Mouse (Mus musculus) olfactory bulb, adult 2 months (tissue): ENCODE measurements around the gene Evx2.

Source experiments
- CTCF ChIP-seq: fragments of 200-500 bp; IDR thresholded peaks from 2 replicates; pipeline ENCODE4 v1.5.1; 2012; ENCODE audit warnings: low read depth, mild to moderate bottlenecking, low read length, moderate library complexity; ENCODE audit not compliant: insufficient read depth
- POLR2A ChIP-seq: fragments of 200-500 bp; IDR thresholded peaks from 2 replicates; pipeline ENCODE4 v1.6.1; 2012; ENCODE audit warnings: mild to moderate bottlenecking, low read depth, low read length, moderate library complexity; ENCODE audit not compliant: insufficient read depth

DNA sequence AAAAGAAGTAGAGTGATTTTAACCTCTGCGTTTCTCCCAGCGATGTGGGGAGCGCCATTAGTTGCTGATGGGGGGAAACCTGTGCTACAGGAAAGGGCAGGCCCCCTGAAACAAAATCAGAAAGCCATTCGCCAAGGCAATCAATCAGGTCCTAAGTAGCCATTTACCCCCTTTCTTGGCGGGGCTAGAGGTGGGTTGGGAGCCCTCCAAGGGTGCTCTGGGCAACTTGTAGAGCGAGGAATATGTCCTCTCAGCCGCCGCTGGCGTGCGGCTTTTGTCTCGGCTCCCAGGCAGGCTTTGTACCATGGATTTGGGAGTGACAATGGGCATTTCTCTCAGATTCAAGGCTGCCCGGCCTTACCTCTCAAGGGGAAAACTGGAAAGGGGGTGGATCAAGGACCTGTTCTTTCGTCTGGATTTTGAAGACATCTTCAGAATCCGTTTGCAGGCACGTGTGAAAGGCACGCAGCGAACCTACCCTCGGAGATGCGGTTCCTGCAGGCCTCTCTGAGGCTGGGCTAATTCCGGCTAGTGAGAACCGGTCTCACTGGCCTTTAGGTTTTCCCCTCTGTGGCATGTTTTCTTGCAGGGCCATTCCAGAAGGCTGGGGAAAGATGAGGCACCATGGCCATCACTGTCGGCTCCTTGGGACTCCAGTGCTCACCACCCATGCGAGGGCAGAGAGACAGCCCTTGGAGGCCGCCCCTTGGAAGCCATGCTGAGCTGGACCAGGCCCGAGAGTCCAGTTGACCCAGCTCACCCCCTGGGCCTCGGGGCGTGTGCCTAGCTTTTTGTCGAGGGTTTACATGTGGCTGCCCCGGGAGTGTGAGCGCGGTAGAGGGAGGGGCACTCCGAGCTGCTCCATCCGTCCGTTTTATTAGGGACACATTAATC is 37.3 kb upstream of the Evx2 start:
- TF ChIP-seq POLR2A, result no peak
- TF ChIP-seq CTCF, result no peak
